Mouse (Mus musculus) testis, adult 2 months (tissue): ENCODE results near the gene Brinp1. TPM values are rescaled to one million over a fixed set of nuclear protein-coding genes. Genes with fewer than 3 reads are reported as not detected.

Source experiments
- H3K27ac ChIP-seq: fragments of 200-500 bp; 2 replicates; pipeline ENCODE4 v1.5.1; 2012; ENCODE audit warnings: low read depth, low read length; ENCODE audit not compliant: control insufficient read depth, insufficient read depth
- H3K27me3 ChIP-seq: fragments of 200-500 bp; 2 replicates; pipeline ENCODE4 v1.6.1; 2012; ENCODE audit warnings: mild to moderate bottlenecking, low read length, moderate library complexity; ENCODE audit not compliant: control insufficient read depth, insufficient read depth
- H3K36me3 ChIP-seq: fragments of 200-500 bp; 2 replicates; pipeline ENCODE4 v1.6.1; 2012; ENCODE audit warnings: mild to moderate bottlenecking, low read length; ENCODE audit not compliant: control insufficient read depth, insufficient read depth
- H3K4me1 ChIP-seq: fragments of 200-500 bp; 2 replicates; pipeline ENCODE4 v1.6.1; 2012; ENCODE audit warnings: low read length; ENCODE audit not compliant: control insufficient read depth, insufficient read depth
- H3K4me3 ChIP-seq: fragments of 200-500 bp; 2 replicates; pipeline ENCODE4 v1.5.1; 2012; ENCODE audit warnings: low read depth, mild to moderate bottlenecking, low read length, moderate library complexity, mixed read lengths; ENCODE audit not compliant: control insufficient read depth
- CTCF ChIP-seq: fragments of 200-500 bp; IDR thresholded peaks from 2 replicates; pipeline ENCODE4 v1.5.1; 2012; ENCODE audit warnings: low read depth, mild to moderate bottlenecking, inconsistent platforms, low read length, moderate library complexity; ENCODE audit not compliant: control insufficient read depth, insufficient read depth, insufficient replicate concordance
- POLR2A ChIP-seq: fragments of 200-500 bp; IDR thresholded peaks from 2 replicates; pipeline ENCODE4 v1.6.1; 2012; ENCODE audit warnings: low read depth, mild to moderate bottlenecking, inconsistent platforms, low read length, moderate library complexity; ENCODE audit not compliant: control insufficient read depth
- polyA plus RNA-seq: library from polyadenylated mRNA; depleted of rRNA; stranded (reverse); fragments of >200 nt; gene quantifications from 2 replicates; pipeline ENCODE4 v1.2.3, GENCODE M21; 2012

Brinp1 gene
- polyA plus RNA-seq, 1 experiment = 0.30 TPM

DNA sequence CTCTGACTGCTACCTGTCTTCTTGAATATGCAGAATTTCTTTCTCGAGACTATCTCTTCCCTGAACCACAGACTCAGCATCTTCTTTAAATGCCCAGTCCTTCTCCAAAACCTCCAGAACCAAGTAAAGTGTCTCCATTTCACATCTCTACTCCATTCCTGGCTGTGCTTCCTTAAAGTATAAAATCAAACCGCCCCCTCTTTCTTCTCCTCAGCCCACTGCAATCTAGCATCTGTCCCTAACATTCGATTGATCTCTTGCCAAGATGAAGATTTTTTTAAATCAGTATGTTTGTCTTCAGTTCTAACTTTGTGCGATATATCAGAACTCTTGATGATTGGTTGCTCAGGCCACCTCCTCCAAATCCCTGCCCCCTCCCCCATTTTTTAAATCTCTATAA is 63.7 kb downstream of the Brinp1 start:
- TF ChIP-seq CTCF = no peak
- no peak for TF ChIP-seq POLR2A
- Histone ChIP-seq H3K4me3 (no peak overlapping the region), H3K4me1 (no peaks in the 10 kb centered on the region), H3K27me3 (no peaks in the 10 kb centered on the region), H3K27ac (no peak overlapping the region), H3K36me3 (no peaks in the 10 kb centered on the region)

DNA sequence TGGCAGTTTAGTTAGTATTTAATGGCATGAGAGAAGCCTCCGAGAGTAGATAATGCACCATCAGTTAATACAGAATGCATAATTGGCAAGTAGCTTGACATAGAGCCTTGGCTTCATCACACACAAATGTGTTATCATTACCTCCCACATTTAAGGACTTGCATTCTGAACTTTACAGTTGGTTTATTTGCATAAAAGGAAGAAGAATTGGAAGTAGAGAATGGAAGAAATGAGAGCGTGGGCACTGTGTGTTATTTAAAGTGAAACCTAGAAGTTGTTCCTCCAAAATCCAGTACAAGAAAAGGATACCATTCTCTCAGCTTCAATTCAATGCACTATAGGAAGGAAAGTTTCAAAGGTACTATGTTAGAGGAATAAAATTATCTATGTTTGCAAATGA is 67.9 kb downstream of the Brinp1 start:
- TF ChIP-seq POLR2A (no peak), CTCF (no peak)
- H3K4me1 ChIP-seq = no peaks in the 10 kb centered on the region
- H3K36me3 ChIP-seq = no peaks in the 10 kb centered on the region

DNA sequence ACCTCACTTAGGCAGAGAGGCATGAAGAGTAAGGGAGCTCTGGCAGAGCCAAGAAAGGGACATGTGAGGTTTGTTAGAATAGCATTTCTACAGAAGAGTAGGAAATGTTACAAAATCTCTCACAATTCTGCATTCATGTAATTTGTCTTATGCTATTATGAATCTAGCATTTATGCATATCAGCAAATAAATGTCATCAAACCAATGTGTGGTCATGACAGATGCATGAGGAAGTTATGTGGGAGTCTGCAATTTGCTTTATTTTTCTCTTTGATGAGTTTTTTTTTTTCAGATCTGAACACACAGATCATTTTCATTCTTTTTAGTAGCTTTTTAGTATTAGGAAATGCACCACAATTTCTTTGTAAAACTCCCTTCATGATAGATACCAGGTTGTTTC is 82.2 kb downstream of the Brinp1 start:
- H3K4me3 ChIP-seq = no peak overlapping the region
- H3K27ac ChIP-seq = no peak overlapping the region
- H3K36me3 ChIP-seq = no peaks in the 10 kb centered on the region
- H3K27me3 ChIP-seq = no peaks in the 10 kb centered on the region
- TF ChIP-seq POLR2A (no peak), CTCF (no peak)
- H3K4me1 ChIP-seq = no peaks in the 10 kb centered on the region

More for the DNA sequence above, 67.9 kb downstream of the Brinp1 start:
- no peak overlapping the region for H3K4me3 ChIP-seq
- H3K27ac ChIP-seq = no peak overlapping the region
- H3K27me3 ChIP-seq = no peaks in the 10 kb centered on the region

DNA sequence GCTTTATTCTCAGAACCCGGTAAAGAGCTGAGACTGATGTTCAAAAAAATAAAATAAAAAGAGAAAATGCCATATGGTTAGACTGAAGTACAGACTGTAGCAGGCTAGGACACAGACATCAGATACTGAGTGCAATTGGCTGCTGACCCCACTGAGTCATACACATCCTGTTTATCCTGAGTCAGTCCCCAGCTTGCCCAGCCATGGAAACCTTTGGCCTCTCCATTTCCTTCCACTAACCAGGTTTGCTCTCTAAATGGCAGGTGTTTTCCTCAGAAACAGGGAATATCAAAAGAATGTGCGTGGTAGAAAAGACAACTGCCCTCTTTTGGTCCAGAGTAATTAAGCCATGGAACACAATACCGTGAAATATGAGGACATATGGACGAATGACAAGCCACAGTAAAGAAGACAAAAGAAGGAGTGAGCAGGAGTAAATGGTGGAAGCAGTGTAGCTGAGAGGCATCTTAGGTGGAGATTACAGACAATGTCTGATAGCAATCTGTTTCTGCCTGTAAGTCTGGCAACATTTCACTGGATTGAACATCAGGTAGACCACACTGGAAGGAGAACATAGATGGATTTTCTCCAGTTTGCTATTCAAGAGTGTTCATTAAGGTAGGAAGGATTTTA is 88.9 kb downstream of the Brinp1 start:
- TF ChIP-seq CTCF (no peak), POLR2A (no peak)
- Histone ChIP-seq H3K4me3 (no peak overlapping the region), H3K27ac (no peak overlapping the region), H3K27me3 (no peaks in the 10 kb centered on the region), H3K36me3 (no peaks in the 10 kb centered on the region), H3K4me1 (no peaks in the 10 kb centered on the region)

DNA sequence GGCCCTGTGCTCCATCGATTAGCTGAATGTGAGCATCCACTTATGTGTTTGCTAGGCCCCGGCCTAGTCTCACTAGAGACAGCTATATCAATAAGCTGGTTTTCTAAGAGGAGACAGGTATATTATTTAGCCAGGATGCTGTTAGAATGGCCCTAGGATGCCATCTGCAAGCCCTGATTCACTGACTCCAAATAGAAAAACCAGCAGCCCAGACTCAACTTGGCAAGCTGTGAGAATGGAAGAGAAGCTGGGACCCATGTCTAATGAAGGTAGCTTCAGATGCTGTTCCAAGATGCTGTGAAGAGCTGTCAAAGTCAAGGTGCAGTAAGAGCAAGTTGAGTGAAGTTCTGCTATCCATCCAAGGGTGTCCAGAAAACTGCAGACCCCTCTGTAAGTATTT is 89.5 kb downstream of the Brinp1 start:
- no peak for TF ChIP-seq CTCF
- no peak for TF ChIP-seq POLR2A
- Histone ChIP-seq H3K36me3 (no peaks in the 10 kb centered on the region), H3K4me1 (no peaks in the 10 kb centered on the region), H3K27me3 (no peaks in the 10 kb centered on the region), H3K27ac (no peak overlapping the region), H3K4me3 (no peak overlapping the region)

DNA sequence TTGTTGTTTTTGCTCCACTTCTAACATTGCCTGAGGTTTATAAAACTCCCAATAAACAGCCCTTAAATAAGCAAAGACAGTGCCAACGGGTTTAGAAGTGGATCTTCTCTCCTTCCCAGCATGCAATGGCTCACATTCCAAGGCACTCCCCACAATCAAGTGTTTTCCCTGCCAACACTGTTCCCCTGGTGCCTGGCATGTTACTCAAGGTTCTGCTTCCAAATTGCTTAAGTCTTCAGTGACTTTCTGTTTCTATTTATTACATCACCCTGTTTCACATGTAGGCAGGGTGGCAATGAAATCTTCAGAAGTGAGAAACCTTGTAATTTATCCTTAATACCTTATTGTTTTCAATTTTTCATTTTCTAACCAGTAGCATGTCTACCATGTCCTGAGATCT is 97.3 kb downstream of the Brinp1 start:
- TF ChIP-seq POLR2A = no peak
- TF ChIP-seq CTCF = no peak
- Histone ChIP-seq H3K4me3 (no peak overlapping the region), H3K27ac (no peak overlapping the region), H3K4me1 (no peaks in the 10 kb centered on the region), H3K36me3 (no peaks in the 10 kb centered on the region), H3K27me3 (no peaks in the 10 kb centered on the region)

DNA sequence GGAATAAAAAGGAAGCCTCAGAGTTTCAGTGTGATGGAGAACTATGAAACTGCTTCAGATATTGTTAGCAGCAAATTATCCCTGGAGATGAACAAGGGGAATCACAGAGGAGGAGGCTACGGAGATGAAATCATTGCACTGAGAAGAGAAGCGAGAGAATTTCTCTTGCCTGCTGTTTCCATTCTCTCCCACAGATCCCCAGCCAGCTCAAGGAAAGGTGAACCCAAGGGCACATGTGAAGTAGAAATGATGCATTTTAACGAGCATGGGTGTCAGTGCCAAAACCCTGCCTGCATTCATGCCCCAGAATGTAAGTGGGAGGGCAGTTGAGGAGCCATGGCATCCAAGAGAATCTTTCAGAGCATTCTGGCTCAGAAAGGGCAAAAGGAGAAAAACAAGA is 104.5 kb downstream of the Brinp1 start:
- TF ChIP-seq POLR2A (no peak), CTCF (no peak)
- H3K27me3 ChIP-seq = no peaks in the 10 kb centered on the region
- H3K4me3 ChIP-seq = no peak overlapping the region
- H3K4me1 ChIP-seq = no peaks in the 10 kb centered on the region
- H3K36me3 ChIP-seq = no peaks in the 10 kb centered on the region
- no peak overlapping the region for H3K27ac ChIP-seq
